Mouse (Mus musculus) ES-Bruce4 (cell line): ENCODE measurements at regions not wholly inside any gene's neighbourhood (a gene's known extent, or its start where the extent isn't known, plus 50 kb on each side); places are given as distances from the start of the nearest gene placed in this dataset.

Source experiments
- H3K27ac ChIP-seq: 2 replicates; pipeline ENCODE4 v1.5.1; 2012; ENCODE audit warnings: low read length, inconsistent platforms; ENCODE audit not compliant: insufficient read depth
- H3K27me3 ChIP-seq: 2 replicates; pipeline ENCODE4 v1.6.1; 2012; ENCODE audit warnings: mild to moderate bottlenecking, low read length, inconsistent platforms; ENCODE audit not compliant: control insufficient read depth, poor library complexity, insufficient read depth, severe bottlenecking
- H3K36me3 ChIP-seq: 2 replicates; pipeline ENCODE4 v1.6.1; 2012; ENCODE audit warnings: inconsistent platforms, mild to moderate bottlenecking, low read length, moderate library complexity; ENCODE audit not compliant: control insufficient read depth, poor library complexity, insufficient read depth, severe bottlenecking
- H3K4me1 ChIP-seq: one replicate; pipeline ENCODE4 v1.8.1; 2011; ENCODE audit warnings: low read length; ENCODE audit not compliant: control insufficient read depth, insufficient read depth
- H3K4me3 ChIP-seq: 2 replicates; pipeline ENCODE4 v1.5.1; 2011; ENCODE audit warnings: low read depth, mild to moderate bottlenecking, low read length
- H3K9ac ChIP-seq: 2 replicates; pipeline ENCODE4 v1.6.1; 2012; ENCODE audit warnings: low read depth, mild to moderate bottlenecking, inconsistent platforms; ENCODE audit not compliant: poor library complexity, severe bottlenecking
- H3K9me3 ChIP-seq: replicated peaks from 2 replicates; pipeline ENCODE4 v1.6.1; 2012; ENCODE audit warnings: mild to moderate bottlenecking, low read length, inconsistent platforms; ENCODE audit not compliant: control insufficient read depth, poor library complexity, insufficient read depth, severe bottlenecking
- CTCF ChIP-seq: IDR thresholded peaks from one replicate; pipeline ENCODE4 v1.8.1; 2011; ENCODE audit warnings: low read depth, low read length
- EP300 ChIP-seq: IDR thresholded peaks from 2 replicates; pipeline ENCODE4 v1.6.1; 2011; ENCODE audit warnings: low read depth, low read length; ENCODE audit not compliant: insufficient read depth
- POLR2A ChIP-seq: IDR thresholded peaks from one replicate; pipeline ENCODE4 v1.8.1; 2011; ENCODE audit warnings: low read length; ENCODE audit not compliant: insufficient read depth

DNA sequence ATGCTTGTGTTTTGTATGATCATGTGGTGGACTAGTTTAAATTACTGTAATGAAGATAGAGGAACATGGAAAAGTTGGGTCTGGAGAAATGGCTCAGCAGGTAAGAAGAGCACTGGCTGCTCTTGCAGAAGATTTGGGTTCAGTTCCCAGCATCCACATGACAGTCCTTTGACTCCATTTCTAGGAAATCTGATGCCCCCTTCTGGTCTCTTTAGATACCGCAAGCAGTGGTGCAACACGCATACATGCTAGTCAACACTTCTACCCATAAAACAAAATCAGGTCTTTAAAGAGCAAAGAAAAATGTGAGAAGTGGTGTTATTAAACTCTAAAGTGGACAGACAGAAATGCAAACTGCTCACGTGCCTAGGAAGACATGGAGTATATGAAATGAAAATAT, 154.4 kb upstream of the Cep162 start:
- H3K36me3 ChIP-seq, result no peaks in the 10 kb centered on the region
- H3K4me1 ChIP-seq, result no peaks in the 10 kb centered on the region
- no peak overlapping the region for H3K4me3 ChIP-seq
- H3K27ac ChIP-seq, result no peak overlapping the region
- no peak for TF ChIP-seq EP300
- no peak for TF ChIP-seq POLR2A
- no peak for TF ChIP-seq CTCF
- no peaks in the 10 kb centered on the region for H3K9me3 ChIP-seq
- no peak overlapping the region for H3K9ac ChIP-seq
- no peaks in the 10 kb centered on the region for H3K27me3 ChIP-seq

DNA sequence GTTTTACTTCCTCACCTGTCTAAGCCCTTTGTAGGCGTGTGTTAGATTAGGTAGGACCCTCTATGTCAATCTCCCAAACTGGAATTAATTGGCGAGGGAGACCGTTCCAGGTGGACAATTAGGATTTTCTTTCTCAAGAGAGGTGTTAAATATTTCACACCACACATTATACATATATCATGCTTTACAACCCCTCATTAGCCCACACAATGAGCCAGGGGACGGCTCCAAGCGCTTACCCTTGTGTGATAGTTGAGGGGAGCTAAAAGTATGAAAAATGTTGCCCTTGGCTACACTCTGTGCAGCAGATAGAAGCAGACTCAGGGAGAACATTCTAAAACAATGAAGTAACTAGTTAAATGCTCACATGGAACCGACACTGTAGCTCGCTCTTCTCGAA, 153.5 kb upstream of the Cep162 start:
- H3K36me3 ChIP-seq, result no peaks in the 10 kb centered on the region
- H3K9me3 ChIP-seq, result no peaks in the 10 kb centered on the region
- no peak for TF ChIP-seq EP300
- TF ChIP-seq POLR2A, result no peak
- no peak for TF ChIP-seq CTCF
- no peaks in the 10 kb centered on the region for H3K27me3 ChIP-seq
- H3K4me3 ChIP-seq, result no peak overlapping the region
- no peak overlapping the region for H3K27ac ChIP-seq
- no peak overlapping the region for H3K9ac ChIP-seq
- H3K4me1 ChIP-seq, result no peaks in the 10 kb centered on the region

DNA sequence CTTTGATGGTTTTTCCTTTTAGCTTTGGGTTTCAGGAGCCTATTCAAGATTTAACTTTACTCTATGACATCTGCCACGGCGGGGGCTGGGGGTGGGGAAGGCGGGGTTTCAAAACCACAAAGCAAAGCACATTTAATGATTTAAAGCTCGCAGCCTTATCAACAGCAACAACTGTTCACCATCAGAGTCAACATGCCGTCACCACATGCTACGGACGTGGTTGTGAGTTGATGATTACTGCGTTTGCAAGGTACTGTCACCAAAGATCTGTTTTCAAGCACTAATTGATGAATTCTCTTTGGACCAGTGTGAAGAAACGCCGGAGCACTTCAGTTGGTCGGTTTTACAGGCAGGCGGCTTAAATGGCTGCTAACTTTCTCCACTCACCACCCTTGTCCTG, 151.1 kb upstream of the Cep162 start:
- H3K4me3 ChIP-seq, result no peak overlapping the region
- H3K27me3 ChIP-seq, result no peaks in the 10 kb centered on the region
- no peaks in the 10 kb centered on the region for H3K36me3 ChIP-seq
- H3K4me1 ChIP-seq, result no peaks in the 10 kb centered on the region
- H3K9me3 ChIP-seq, result no peaks in the 10 kb centered on the region
- H3K9ac ChIP-seq, result no peak overlapping the region
- no peak overlapping the region for H3K27ac ChIP-seq
- no peak for TF ChIP-seq CTCF
- TF ChIP-seq EP300, result no peak
- no peak for TF ChIP-seq POLR2A

DNA sequence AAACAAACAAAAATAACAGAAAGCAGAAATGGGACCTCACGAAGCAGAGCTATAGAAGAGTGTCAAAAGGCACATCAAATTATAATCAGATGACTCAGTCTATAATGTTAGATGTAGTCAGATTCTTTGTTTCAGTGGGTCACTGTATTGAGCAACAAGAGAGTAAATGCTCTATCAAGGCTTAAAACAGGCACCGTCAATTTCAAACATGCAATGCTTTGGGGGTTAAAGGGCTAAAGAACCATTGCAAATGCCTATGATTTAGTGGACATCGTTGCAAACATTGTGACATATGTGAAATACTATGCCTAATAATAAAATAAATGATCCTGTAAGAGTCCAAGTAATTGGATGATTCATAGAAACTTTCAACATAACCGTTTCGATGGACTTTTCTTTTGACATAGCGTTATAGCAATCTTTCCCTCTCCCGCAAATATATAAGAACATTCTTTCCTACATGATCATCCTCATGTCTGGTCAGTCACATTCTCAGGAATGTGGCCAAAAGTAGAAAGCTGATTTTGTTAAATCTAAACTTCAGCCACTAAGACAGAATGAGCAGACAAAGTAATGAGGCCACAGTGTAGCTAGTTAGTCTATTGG, 149.9 kb upstream of the Cep162 start:
- no peak overlapping the region for H3K9ac ChIP-seq
- no peaks in the 10 kb centered on the region for H3K27me3 ChIP-seq
- no peak for TF ChIP-seq EP300
- H3K36me3 ChIP-seq, result no peaks in the 10 kb centered on the region
- no peaks in the 10 kb centered on the region for H3K9me3 ChIP-seq
- no peak overlapping the region for H3K27ac ChIP-seq
- H3K4me3 ChIP-seq, result no peak overlapping the region
- no peaks in the 10 kb centered on the region for H3K4me1 ChIP-seq

DNA sequence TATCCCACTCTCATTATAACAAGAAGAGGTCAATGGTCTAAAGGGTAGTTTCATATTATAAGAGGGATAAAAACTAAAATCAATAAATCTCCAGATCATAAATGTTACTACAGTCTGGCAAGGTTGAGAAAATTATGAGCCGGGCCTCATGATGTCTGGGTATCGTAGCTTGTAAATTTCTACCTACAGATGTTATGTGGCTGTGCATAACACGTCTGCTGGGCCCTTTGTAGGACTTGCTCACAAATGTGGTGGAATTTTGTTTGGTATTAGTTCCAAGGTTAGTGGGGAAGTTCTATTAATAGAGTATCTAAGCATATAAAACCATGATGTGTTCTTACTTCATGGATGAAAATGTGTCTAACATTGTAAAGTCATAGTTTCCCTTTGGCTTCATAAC, 146.7 kb upstream of the Cep162 start:
- Histone ChIP-seq H3K9me3 (no peaks in the 10 kb centered on the region), H3K4me3 (no peak overlapping the region), H3K27me3 (no peaks in the 10 kb centered on the region), H3K36me3 (no peaks in the 10 kb centered on the region), H3K9ac (no peak overlapping the region), H3K27ac (no peak overlapping the region), H3K4me1 (no peaks in the 10 kb centered on the region)
- no peak for TF ChIP-seq EP300
- TF ChIP-seq POLR2A, result no peak
- TF ChIP-seq CTCF, result no peak

DNA sequence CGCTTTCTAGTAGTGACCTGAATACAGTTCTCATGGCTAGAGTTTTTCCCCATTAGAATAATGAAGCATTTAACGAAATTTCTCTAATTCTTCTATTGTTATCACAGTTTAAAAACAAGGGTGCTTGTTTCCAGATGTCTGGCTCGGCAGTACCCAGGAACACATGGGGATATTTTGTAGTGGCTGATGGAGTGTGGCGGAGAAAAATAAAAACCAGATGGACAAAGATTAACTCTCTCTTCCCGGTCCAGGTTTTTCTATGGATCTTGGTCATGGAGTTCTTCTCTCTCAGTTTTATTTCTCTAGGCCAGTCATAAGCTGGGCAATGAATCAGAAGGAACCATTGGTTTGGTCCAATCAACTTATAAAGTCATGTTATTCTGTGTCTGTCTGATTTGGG, 132.2 kb upstream of the Cep162 start:
- H3K4me3 ChIP-seq, result no peak overlapping the region
- H3K27me3 ChIP-seq, result no peaks in the 10 kb centered on the region
- H3K36me3 ChIP-seq, result no peaks in the 10 kb centered on the region
- H3K9me3 ChIP-seq, result no peaks in the 10 kb centered on the region
- no peak overlapping the region for H3K27ac ChIP-seq
- no peak for TF ChIP-seq EP300
- TF ChIP-seq POLR2A, result no peak
- TF ChIP-seq CTCF, result no peak
- H3K9ac ChIP-seq, result no peak overlapping the region
- no peaks in the 10 kb centered on the region for H3K4me1 ChIP-seq
